Mouse (Mus musculus): Measurements from ENCODE around the gene Mtch1.

- TF ChIP-seq POLR2A (IDR thresholded peaks at IDR 0.05; ENCODE audit: insufficient read length, low read depth) (no peak), MAX (IDR thresholded peaks at IDR 0.05; ENCODE audit: low read depth) (no peak)
These were observed 48.5 kb downstream of the Mtch1 start for GRCm38 (mm10) chr17:29299282-29299681.

Measured in myocyte (in vitro differentiated cells).